Mouse (Mus musculus) erythroblast, embryonic 14.5 days (primary cell): ENCODE measurements around the gene Btbd11.

Experiments used
- GATA1 ChIP-seq: IDR thresholded peaks from 2 replicates; pipeline ENCODE4 v1.6.1; 2012; ENCODE audit warnings: low read length, inconsistent platforms, mixed read lengths
- TAL1 ChIP-seq: IDR thresholded peaks from 3 replicates; pipeline ENCODE4 v1.6.1; 2012; ENCODE audit warnings: low read length, inconsistent platforms, mixed read lengths

GRCm38 (mm10) chr10:85598603-85599542, 212.3 kb downstream of the Btbd11 start:
- TF ChIP-seq GATA1 (no peak), TAL1 (no peak)
